Mouse (Mus musculus): ENCODE data around the gene Patl2.
"Not testable (repeated sequence)": the region's sequence is repeated elsewhere in the genome, so short reads cannot be mapped to it uniquely, and the experiment has no call there.

Gene Patl2

DNA sequence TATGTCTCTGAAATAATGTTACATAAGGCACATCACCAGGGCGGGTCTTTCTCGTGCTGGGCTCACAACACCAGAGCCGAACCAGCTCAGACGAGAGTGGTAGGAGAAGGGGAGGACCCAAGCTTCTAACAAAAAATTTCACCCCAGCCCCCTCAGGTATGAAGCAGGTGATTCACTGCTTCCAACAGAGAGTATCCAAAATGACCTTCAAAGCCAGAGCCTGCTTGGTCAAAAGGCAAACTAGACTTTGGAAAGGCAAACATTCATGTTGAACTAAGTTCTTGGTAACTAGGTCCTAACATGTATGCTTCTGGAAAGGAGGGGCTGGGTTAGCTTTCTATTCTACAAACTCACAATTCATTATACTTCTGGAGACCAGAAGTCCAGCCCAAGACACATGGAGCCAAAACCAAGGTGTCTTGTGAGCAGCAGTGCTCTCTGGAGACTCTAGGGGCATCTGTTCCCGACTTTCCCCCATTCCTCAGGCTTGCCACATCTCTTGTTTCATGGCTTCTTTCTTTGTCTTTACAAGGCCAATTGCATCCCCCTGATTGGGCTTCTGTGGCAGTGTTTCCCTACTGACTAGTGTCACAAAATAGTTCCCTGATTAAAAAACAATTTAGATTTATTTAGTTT, 44.5 kb downstream of the Patl2 start:
- no peak for DNase-seq

- no peak for DNase-seq
Measured at GRCm38 (mm10) chr2:122140815-122141214, 45.2 kb downstream of the Patl2 start.

GRCm38 (mm10) chr2:122137839-122138465, 48.0 kb downstream of the Patl2 start:
- no peak for DNase-seq

DNA sequence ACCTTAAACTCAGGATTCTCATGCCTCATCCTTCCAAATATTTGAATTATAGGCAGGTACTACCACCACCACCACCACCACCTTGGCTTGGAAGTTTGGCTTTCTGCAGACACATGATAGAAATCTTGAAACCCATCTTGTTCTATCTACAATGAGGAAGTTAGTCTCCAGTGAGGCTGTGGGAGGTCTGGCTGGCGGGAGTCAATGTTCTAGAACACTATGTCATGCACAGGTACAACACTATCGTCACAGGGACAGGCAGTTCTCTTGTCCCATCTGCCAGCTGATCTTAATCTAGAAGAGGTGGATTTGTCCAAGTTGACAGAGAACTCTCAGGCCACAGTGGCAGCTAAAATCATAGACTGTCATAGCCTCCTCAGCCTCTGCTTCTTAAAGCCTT, 53.4 kb downstream of the Patl2 start:
- DNase-seq: no peak

- DNase-seq: no peak
Measured at GRCm38 (mm10) chr2:122132078-122132477, 53.9 kb downstream of the Patl2 start.

DNA sequence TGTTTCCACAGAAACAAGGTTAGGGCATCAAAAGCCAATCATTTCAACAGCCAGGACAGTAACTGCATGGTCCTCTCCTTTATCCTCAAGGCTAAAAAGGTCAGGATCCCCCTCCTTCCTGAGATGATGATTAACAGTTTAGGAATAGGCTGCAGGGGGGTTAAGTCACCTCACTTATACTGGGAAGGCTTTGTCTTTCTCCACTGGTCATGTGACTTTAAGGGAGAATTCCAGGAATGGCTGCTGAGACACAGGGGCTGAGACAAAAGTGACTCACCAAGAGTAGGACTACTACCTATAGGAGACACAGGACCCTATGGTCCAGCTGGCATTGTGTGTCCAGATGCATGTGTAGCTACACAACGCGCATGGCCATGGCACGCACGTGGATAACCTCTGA, 58.4 kb downstream of the Patl2 start:
- DNase-seq: no peak

DNA sequence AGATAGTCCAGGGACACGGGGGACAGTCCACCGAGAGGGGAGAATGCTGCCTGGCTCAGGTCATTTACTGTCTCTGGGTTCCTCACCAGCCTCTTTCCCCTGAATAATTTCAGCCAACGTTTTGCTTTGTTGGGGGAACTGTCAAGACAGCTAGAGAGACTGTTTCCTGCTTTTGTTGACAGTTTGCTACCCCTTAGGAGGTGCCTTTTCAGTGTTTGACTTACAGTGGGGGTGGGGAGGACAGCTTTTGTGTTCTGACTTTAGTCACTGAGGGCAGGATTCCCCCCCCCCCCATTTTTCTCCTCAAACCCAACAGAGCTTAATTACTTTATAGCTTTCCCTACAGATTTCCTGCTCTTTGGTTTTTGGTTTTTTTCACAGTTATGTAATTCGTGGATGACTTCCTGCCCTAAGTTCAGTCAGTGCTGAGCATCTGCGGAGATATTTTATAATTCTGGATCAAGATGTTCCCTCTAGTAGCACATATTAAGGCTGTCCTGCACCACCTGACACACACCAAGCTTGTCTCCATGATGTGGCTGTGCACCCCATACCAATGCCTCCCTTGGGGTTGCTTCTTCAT, 59.1 kb downstream of the Patl2 start:
- peak in 1 of 2 experiments; percentile 16 for DNase-seq

- DNase-seq: peak; percentile 37 to 58
Measured at GRCm38 (mm10) chr2:122125680-122126572, 60.1 kb downstream of the Patl2 start.

DNA sequence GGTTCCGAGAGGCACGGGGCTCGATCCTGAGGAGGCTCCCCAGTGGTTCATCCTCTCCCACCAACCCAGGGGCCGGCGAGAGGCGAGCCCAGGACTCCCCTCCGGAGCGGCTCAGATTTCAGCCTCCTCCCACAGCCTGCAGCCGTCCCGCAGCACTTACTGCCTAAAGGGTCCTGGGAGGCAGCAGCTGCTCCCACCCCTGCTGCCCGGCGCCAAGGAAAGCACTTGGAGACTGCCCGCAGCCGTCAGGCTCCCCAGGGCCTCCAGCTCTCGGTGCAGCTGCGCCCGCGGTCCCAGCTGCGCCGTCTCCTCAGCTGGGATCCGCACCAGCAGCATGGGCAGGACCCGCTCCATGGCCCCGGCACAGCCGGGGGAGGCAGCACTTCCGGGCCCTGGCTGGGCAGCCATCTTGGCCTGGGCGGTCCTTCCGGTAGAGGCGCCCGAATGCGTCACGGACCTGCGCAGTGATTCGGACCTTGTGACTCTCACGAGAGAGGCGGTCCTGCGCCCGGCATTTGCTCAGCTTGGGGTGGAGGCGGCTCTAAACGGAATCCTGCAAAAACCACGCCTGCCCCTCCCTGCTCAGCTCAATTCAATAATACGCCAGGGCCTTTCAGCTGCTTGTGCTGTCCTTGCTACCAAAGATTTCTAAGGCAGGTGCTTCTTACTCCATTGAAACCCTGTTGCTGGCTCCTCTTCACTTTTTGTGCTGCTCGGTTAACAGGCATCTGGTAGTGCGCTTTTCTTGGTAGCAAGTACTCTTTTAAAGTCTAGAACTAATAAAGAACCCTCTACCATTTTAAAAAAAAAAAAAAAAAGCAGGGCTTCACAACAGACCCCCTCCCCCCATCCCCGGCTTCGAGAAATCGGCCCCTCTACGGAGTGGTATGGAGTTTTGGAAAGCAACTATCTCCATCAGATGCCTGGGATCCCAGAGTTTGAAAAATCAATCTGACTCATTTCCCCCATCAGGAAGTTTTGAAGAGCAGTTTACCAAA, 67.7 kb downstream of the Patl2 start, which contains the start of gene Spg11:
TSS of gene Spg11 (minus strand) at position 426 of the 998 bp plus-strand sequence.
- peak; percentile 96 to 98 for DNase-seq

- DNase-seq: no peak
Measured at GRCm38 (mm10) chr2:122116888-122117287, 69.1 kb downstream of the Patl2 start.

- no peak for DNase-seq
Measured at GRCm38 (mm10) chr2:122109714-122110113, 76.3 kb downstream of the Patl2 start.

DNA sequence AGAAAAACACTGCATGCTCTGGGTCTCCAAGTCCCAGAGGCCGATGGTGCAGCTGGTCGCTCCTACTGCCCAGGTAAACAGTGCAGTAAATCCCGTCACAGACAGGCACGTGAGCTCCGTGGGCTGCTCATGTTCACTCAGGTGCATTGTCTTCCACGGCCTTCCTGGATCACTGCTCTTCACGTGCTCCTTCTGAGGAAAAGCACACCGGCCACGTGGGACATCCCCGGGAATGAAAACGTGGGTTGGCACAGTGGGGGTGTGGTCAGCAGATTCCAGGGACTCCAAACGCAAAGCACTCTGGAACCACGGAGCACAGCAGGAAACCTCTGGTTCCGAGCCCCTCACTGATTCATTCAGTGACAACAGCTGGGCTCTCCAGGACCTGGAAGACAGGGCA, 77.9 kb downstream of the Patl2 start:
- DNase-seq: no peak

DNA sequence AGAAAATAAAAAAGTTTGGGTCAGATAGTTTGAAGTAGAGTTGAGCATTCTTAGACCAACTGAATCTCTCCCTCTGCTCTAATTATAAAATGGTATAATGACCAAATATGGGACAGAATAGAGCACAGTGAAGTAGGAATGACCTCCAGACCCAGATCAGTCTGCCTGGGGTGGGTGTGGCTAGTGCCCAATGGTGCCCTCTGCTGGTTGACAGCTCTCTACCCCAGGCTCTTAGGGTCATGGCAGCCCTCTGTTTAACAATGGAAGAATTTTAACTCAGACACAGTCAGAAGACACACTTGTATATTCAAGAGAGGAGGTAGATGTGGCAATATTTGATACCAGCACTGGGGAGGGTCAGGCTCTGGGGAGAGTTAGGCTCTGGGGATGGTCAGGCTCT, 83.9 kb downstream of the Patl2 start:
- DNase-seq: peak; percentile 39 to 42

DNA sequence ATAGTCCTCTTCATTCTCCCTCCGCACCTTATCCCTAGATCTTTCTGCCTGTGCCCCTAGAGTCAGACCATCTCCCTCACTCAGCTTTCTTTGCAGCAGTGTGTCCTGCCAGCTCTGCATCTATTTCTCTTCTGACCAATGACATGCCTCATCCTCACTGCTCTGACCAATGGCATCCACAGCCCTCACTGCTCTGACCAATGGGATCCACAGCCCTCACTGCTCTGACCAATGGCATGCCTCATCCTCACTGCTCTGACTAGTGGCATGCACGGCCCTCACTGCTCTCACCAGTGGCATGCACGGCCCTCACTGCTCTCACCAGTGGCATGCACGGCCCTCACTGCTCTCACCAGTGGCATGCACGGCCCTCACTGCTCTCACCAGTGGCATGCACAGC, 88.3 kb downstream of the Patl2 start:
- DNase-seq: not testable (repeated sequence)

DNA sequence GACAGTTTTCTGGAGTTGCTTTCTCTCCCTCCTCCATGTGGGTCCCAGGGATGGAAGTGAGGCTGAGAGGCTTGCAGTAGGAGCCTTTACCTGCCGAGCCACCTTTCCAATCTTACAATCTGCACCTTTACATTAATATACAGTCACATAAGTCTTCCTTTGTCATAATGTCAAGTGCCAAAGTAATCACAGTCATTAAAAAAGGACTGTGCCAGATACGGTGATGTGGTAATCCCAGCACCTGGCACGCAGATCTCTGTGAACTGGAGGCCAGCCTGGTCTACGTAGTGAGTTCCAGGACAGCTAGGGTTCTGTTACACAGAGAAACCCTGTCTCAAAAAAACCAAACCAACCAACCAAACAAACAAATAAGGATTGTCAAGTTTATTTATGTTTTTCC, 92.1 kb downstream of the Patl2 start:
- no peak for DNase-seq

DNA sequence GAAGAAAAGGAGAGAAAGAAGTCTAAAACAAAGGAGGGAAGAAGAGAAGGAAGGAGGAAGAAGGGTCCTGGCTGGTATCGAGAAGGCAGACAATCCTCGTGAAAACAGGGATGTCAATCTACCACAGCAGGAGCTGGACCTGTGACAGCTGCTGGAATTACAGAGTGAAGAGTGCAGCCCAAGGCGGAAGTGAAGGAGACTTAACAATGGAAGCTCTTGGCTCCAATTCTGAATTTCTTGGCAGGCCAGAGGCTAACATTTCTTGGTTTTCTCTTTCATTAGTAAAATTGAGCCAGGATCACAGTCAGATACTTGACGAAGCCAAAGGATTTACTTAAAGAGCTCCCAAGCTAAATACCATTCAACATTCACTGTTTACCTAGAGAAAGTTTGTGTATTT, 99.5 kb downstream of the Patl2 start:
- no peak for DNase-seq

- DNase-seq: no peak
Measured at GRCm38 (mm10) chr2:122081728-122082456, 104.1 kb downstream of the Patl2 start.
